16 mouse cellular contexts compared by ENCODE assay signal in the genomic region with DNA sequence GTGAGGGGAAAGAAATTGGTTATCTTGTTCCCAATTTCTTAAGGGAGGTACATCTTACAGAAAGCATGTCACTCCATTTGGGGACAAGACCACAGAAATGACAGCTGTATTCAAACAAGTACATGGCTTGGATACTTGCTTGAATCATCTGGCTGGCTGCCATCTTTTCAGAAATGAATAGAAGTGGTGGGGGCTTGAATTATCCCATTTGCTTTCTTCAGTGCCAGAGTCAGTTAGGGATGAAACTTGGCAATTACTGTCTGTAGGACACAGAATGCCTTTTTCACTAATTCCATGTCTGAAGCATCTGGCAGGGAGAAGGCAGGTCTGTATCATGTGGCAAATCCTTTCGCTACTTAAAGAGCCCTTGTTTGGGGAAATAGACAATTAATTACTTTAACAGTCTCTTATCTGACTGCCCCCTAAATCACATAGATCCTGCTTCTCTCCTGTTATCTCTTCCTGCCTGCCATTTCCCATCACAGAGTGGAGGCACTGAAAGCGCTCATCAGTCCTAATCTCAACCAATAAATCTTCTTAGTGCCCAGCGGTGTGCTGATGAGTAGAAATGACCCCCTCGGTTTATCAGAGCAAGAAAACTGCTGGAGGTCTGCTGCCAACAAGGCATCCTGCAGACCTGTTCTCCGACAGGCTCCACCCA. TPM values are rescaled to one million over a fixed set of nuclear protein-coding genes. Genes with fewer than 3 reads are reported as not detected.
DNase-seq lines count a peak whose midpoint lies in the region; ATAC-seq and TF ChIP-seq lines count a peak whose summit lies in the region.
"Had no signal": no experiment of that assay in that cellular context is flagged by ENCODE, and none has a peak within 500 bp of the region (broad histone marks: within the 10 kb centered on the region; RNA-seq: fewer than 3 reads in every experiment).

No protein-coding gene starts in this region.

- H3K9me3 ChIP-seq in forebrain, embryonic 12.5 days: no peaks in the 10 kb centered on the region
- H3K9me3 ChIP-seq in forebrain, embryonic 10.5 days: no peaks in the 10 kb centered on the region
- no peaks in the 10 kb centered on the region for H3K9me3 ChIP-seq in midbrain, embryonic 12.5 days
- no peaks in the 10 kb centered on the region for H3K9me3 ChIP-seq in midbrain, embryonic 10.5 days (replicated peaks)
- H3K9me3 ChIP-seq in forebrain, embryonic 14.5 days (replicated peaks; ENCODE audit: control insufficient read depth, low read length): no peaks in the 10 kb centered on the region
- H3K9me3 ChIP-seq in midbrain, postnatal 0 days (ENCODE audit: low read length): no peaks in the 10 kb centered on the region
- H3K9me3 ChIP-seq: heart, embryonic 13.5 days; limb, embryonic 12.5 days; stomach, embryonic 15.5 days had no signal

- 0 out of 2 replicates have a peak overlapping the region, but pooled peaks have one; percentile 36 for H3K27ac ChIP-seq in forebrain, embryonic 12.5 days
- no peak overlapping the region for H3K27ac ChIP-seq in forebrain, embryonic 10.5 days
- H3K27ac ChIP-seq in midbrain, embryonic 12.5 days (replicated peaks): peak overlapping the region; percentile 21
- H3K27ac ChIP-seq in midbrain, embryonic 10.5 days (replicated peaks): no peak overlapping the region
- no peak overlapping the region for H3K27ac ChIP-seq in forebrain, embryonic 14.5 days (ENCODE audit: low read depth, low read length)
- H3K27ac ChIP-seq in midbrain, postnatal 0 days (ENCODE audit: low read depth, low read length): no peak overlapping the region
- H3K27ac ChIP-seq: heart, embryonic 13.5 days; limb, embryonic 12.5 days had no signal

- peaks cover 11% of the 10 kb centered on the region for H3K36me3 ChIP-seq in forebrain, embryonic 12.5 days (replicated peaks)
- peaks cover 93% of the 10 kb centered on the region for H3K36me3 ChIP-seq in forebrain, embryonic 10.5 days (replicated peaks)
- H3K36me3 ChIP-seq in midbrain, embryonic 12.5 days: peaks cover 15% of the 10 kb centered on the region
- peaks cover 59% of the 10 kb centered on the region for H3K36me3 ChIP-seq in midbrain, embryonic 10.5 days
- H3K36me3 ChIP-seq in forebrain, embryonic 14.5 days (ENCODE audit: control insufficient read depth, insufficient read depth, low read length): peaks cover 4% of the 10 kb centered on the region; the same call in 1 of the 2 replicates
- no peaks in the 10 kb centered on the region for H3K36me3 ChIP-seq in midbrain, postnatal 0 days (ENCODE audit: insufficient read depth, low read length)

- no peak for TF ChIP-seq CTCF in midbrain, postnatal 0 days (IDR thresholded peaks at IDR 0.05)

- no peaks in the 10 kb centered on the region for H3K27me3 ChIP-seq in forebrain, embryonic 12.5 days
- H3K27me3 ChIP-seq in forebrain, embryonic 10.5 days (ENCODE audit: poor library complexity, severe bottlenecking): no peaks in the 10 kb centered on the region
- no peaks in the 10 kb centered on the region for H3K27me3 ChIP-seq in midbrain, embryonic 12.5 days
- no peaks in the 10 kb centered on the region for H3K27me3 ChIP-seq in midbrain, embryonic 10.5 days (ENCODE audit: low read depth, poor library complexity, severe bottlenecking)
- H3K27me3 ChIP-seq in forebrain, embryonic 14.5 days (replicated peaks; ENCODE audit: control insufficient read depth, insufficient read depth, low read length): no peaks in the 10 kb centered on the region
- no peaks in the 10 kb centered on the region for H3K27me3 ChIP-seq in midbrain, postnatal 0 days (ENCODE audit: insufficient read depth, low read length)
- H3K27me3 ChIP-seq: heart, embryonic 13.5 days; stomach, embryonic 15.5 days had no signal

- WGBS in forebrain, embryonic 12.5 days: 55% methylated on average over 5 of the region's 5 CpGs
- WGBS in forebrain, embryonic 10.5 days: 52% methylated on average over 5 of the region's 5 CpGs
- 47% methylated on average over 5 of the region's 5 CpGs for WGBS in midbrain, embryonic 12.5 days
- WGBS in midbrain, embryonic 10.5 days: 62% methylated on average over 5 of the region's 5 CpGs
- WGBS in forebrain, embryonic 14.5 days: 34% methylated on average over 5 of the region's 5 CpGs
- WGBS in midbrain, postnatal 0 days: 35% methylated on average over 5 of the region's 5 CpGs

- no peak overlapping the region for H3K9ac ChIP-seq in forebrain, embryonic 12.5 days
- no peak overlapping the region for H3K9ac ChIP-seq in midbrain, embryonic 12.5 days (replicated peaks)
- H3K9ac ChIP-seq in forebrain, embryonic 14.5 days (ENCODE audit: low read length): no peak overlapping the region
- H3K9ac ChIP-seq in midbrain, postnatal 0 days (replicated peaks; ENCODE audit: low read length, poor library complexity, severe bottlenecking): no peak overlapping the region
- H3K9ac ChIP-seq: heart, embryonic 13.5 days; limb, embryonic 12.5 days; stomach, embryonic 15.5 days had no signal

- peaks cover 62% of the 10 kb centered on the region for H3K4me1 ChIP-seq in forebrain, embryonic 12.5 days
- peaks cover 85% of the 10 kb centered on the region for H3K4me1 ChIP-seq in forebrain, embryonic 10.5 days
- H3K4me1 ChIP-seq in midbrain, embryonic 12.5 days: peaks cover 47% of the 10 kb centered on the region
- peaks cover 30% of the 10 kb centered on the region for H3K4me1 ChIP-seq in midbrain, embryonic 10.5 days
- peaks cover 22% of the 10 kb centered on the region for H3K4me1 ChIP-seq in forebrain, embryonic 14.5 days (ENCODE audit: control insufficient read depth, insufficient read depth, low read length)
- H3K4me1 ChIP-seq in midbrain, postnatal 0 days (ENCODE audit: insufficient read depth, low read length): no peaks in the 10 kb centered on the region; the same call in 1 of the 2 replicates

- H3K4me2 ChIP-seq in forebrain, embryonic 12.5 days: no peak overlapping the region
- no peak overlapping the region for H3K4me2 ChIP-seq in midbrain, embryonic 12.5 days (replicated peaks)
- no peak overlapping the region for H3K4me2 ChIP-seq in forebrain, embryonic 14.5 days (ENCODE audit: low read length)
- H3K4me2 ChIP-seq in midbrain, postnatal 0 days (ENCODE audit: low read depth, low read length, poor library complexity, severe bottlenecking): no peak overlapping the region
- H3K4me2 ChIP-seq: heart, embryonic 13.5 days; limb, embryonic 12.5 days; stomach, embryonic 15.5 days had no signal

- DNase-seq in forebrain, embryonic 10.5 days (ENCODE audit: extremely low spot score, low spot score): no peak
- DNase-seq in midbrain, embryonic 10.5 days (ENCODE audit: low spot score): no peak
- DNase-seq in forebrain, embryonic 14.5 days (ENCODE audit: low spot score): peak; percentile 84
- peak; percentile 76 for DNase-seq in midbrain, postnatal 0 days (ENCODE audit: low spot score)
- DNase-seq in embryo, embryonic 11 days: no peak
- DNase-seq: B cell, adult 2 months; gastrocnemius, postnatal 10 days; kidney, postnatal 10 days; thymus, postnatal 4 days had no signal

- no peak overlapping the region for H3K4me3 ChIP-seq in forebrain, embryonic 12.5 days (replicated peaks)
- H3K4me3 ChIP-seq in forebrain, embryonic 10.5 days: no peak overlapping the region
- no peak overlapping the region for H3K4me3 ChIP-seq in midbrain, embryonic 12.5 days
- no peak overlapping the region for H3K4me3 ChIP-seq in midbrain, embryonic 10.5 days
- H3K4me3 ChIP-seq in forebrain, embryonic 14.5 days (ENCODE audit: low read depth, low read length): no peak overlapping the region
- H3K4me3 ChIP-seq in midbrain, postnatal 0 days (ENCODE audit: low read depth, low read length): no peak overlapping the region
- H3K4me3 ChIP-seq: erythroblast, embryonic 14.5 days; heart, embryonic 13.5 days; limb, embryonic 12.5 days; stomach, embryonic 15.5 days had no signal

- ATAC-seq in forebrain, embryonic 12.5 days (ENCODE audit: low FRiP score): peak; percentile 30; the same call in 1 of the 2 replicates
- ATAC-seq in midbrain, embryonic 12.5 days (ENCODE audit: low FRiP score, low read depth): no peak
- peak; percentile 69 for ATAC-seq in forebrain, embryonic 14.5 days
- no peak for ATAC-seq in midbrain, postnatal 0 days (ENCODE audit: low FRiP score)
- no peak for ATAC-seq in frontal cortex, adult (ENCODE audit: low TSS enrichment)

RNA-seq across cellular contexts. Expression of a gene that starts 44.0 kb away (rescaled TPM):
- polyA plus RNA-seq in forebrain, embryonic 12.5 days (2016; fragmentation: Nextera tagmentation; extraction: Ambion mirVana): 16.6 and 17.7 TPM in 2 replicates
- polyA plus RNA-seq in forebrain, embryonic 10.5 days (2016; fragmentation: Nextera tagmentation; extraction: Ambion mirVana): 18.8 and 20.6 TPM in 2 replicates
- polyA plus RNA-seq in midbrain, embryonic 12.5 days (2016; fragmentation: Nextera tagmentation; extraction: Ambion mirVana): 14.4 and 17.3 TPM in 2 replicates
- polyA plus RNA-seq in midbrain, embryonic 10.5 days (2016; fragmentation: Nextera tagmentation; extraction: Ambion mirVana): 13.4 and 13.9 TPM in 2 replicates
- 8.5 and 9.5 TPM in 2 replicates for polyA plus RNA-seq in forebrain, embryonic 14.5 days (2014; fragmentation: Nextera tagmentation; extraction: Ambion mirVana)
- 76.3 and 90.8 TPM in 2 replicates for total RNA-seq in midbrain, postnatal 0 days (2014; rRNA removed)
- polyA plus RNA-seq in midbrain, postnatal 0 days (2015; fragmentation: Nextera tagmentation; extraction: Ambion mirVana): 16.6 and 22.6 TPM in 2 replicates

Comparison
In these comparisons a context has a peak if more than half of its experiments do, and no peak if none do; other contexts are left out.
1. H3K27ac ChIP-seq: peak in forebrain, embryonic 12.5 days (single experiment) and midbrain, embryonic 12.5 days (single experiment); none in forebrain, embryonic 10.5 days (single experiment), midbrain, embryonic 10.5 days (single experiment), forebrain, embryonic 14.5 days (single experiment) and midbrain, postnatal 0 days (single experiment).
2. DNase-seq: peak in forebrain, embryonic 14.5 days (single experiment) and midbrain, postnatal 0 days (single experiment); none in forebrain, embryonic 10.5 days (single experiment), midbrain, embryonic 10.5 days (single experiment) and embryo, embryonic 11 days (single experiment).
3. ATAC-seq: peak in forebrain, embryonic 12.5 days (single experiment) and forebrain, embryonic 14.5 days (single experiment); none in midbrain, embryonic 12.5 days (single experiment), midbrain, postnatal 0 days (single experiment) and frontal cortex, adult (single experiment).